Mouse (Mus musculus): ENCODE data around the gene Igsf9. TPM values are rescaled to one million over a fixed set of nuclear protein-coding genes. Genes with fewer than 3 reads are reported as not detected.

Gene Igsf9
- polyA plus RNA-seq, 1 experiment from 2014 or later: 23.5 TPM

- Histone ChIP-seq H3K27me3 (replicated peaks; ENCODE audit: control insufficient read depth, insufficient read depth, low read length) (no peaks in the 10 kb centered on the region), H3K9me3 (replicated peaks; ENCODE audit: control insufficient read depth, low read length) (no peaks in the 10 kb centered on the region), H3K36me3 (ENCODE audit: control insufficient read depth, insufficient read depth, low read length) (no peaks in the 10 kb centered on the region), H3K4me1 (ENCODE audit: control insufficient read depth, insufficient read depth, low read length) (peaks cover 8% of the 10 kb centered on the region), H3K9ac (ENCODE audit: low read length) (no peak overlapping the region), H3K27ac (ENCODE audit: low read depth, low read length) (peak overlapping the region; percentile 53; the same call in 1 of the 2 replicates), H3K4me2 (ENCODE audit: low read length) (no peak overlapping the region), H3K4me3 (ENCODE audit: low read depth, low read length) (no peak overlapping the region)
- ATAC-seq: peak; percentile 49
- WGBS: 39% methylated on average over 6 of the region's 6 CpGs
- DNase-seq (ENCODE audit: low spot score): peak; percentile 47
Measured at GRCm38 (mm10) chr1:172539827-172540226, 58.2 kb downstream of the Igsf9 start.

- Histone ChIP-seq H3K9me3 (replicated peaks; ENCODE audit: control insufficient read depth, low read length) (no peaks in the 10 kb centered on the region), H3K27ac (ENCODE audit: low read depth, low read length) (peak overlapping the region; percentile 53; the same call in 1 of the 2 replicates), H3K9ac (ENCODE audit: low read length) (no peak overlapping the region), H3K36me3 (ENCODE audit: control insufficient read depth, insufficient read depth, low read length) (no peaks in the 10 kb centered on the region), H3K4me2 (ENCODE audit: low read length) (no peak overlapping the region), H3K27me3 (replicated peaks; ENCODE audit: control insufficient read depth, insufficient read depth, low read length) (no peaks in the 10 kb centered on the region), H3K4me3 (ENCODE audit: low read depth, low read length) (no peak overlapping the region), H3K4me1 (ENCODE audit: control insufficient read depth, insufficient read depth, low read length) (peaks cover 8% of the 10 kb centered on the region)
- peak; percentile 30; the same call in 1 of the 2 replicates for ATAC-seq
- DNase-seq (ENCODE audit: low spot score): no peak
- 38% methylated on average over 11 of the region's 11 CpGs for WGBS
Measured at GRCm38 (mm10) chr1:172540283-172540820, 58.8 kb downstream of the Igsf9 start.

GRCm38 (mm10) chr1:172546062-172546461 is 64.5 kb downstream of the Igsf9 start:
- H3K27ac ChIP-seq (ENCODE audit: low read depth, low read length): no peak overlapping the region

More at GRCm38 (mm10) chr1:172546062-172546461, 64.5 kb downstream of the Igsf9 start:
- H3K4me3 ChIP-seq (ENCODE audit: low read depth, low read length): no peak overlapping the region
- ATAC-seq: no peak
- H3K27me3 ChIP-seq (replicated peaks; ENCODE audit: control insufficient read depth, insufficient read depth, low read length): no peaks in the 10 kb centered on the region
- no peaks in the 10 kb centered on the region for H3K9me3 ChIP-seq (replicated peaks; ENCODE audit: control insufficient read depth, low read length)
- no peak overlapping the region for H3K4me2 ChIP-seq (ENCODE audit: low read length)
- DNase-seq (ENCODE audit: low spot score): no peak
- no peak overlapping the region for H3K9ac ChIP-seq (ENCODE audit: low read length)
- H3K4me1 ChIP-seq (ENCODE audit: control insufficient read depth, insufficient read depth, low read length): peaks cover 14% of the 10 kb centered on the region
- no peaks in the 10 kb centered on the region for H3K36me3 ChIP-seq (ENCODE audit: control insufficient read depth, insufficient read depth, low read length)
- 87% methylated on average over 4 of the region's 4 CpGs for WGBS

Other genes with a start within 250 kb of the Igsf9 start
- 0.08 and 0.12 TPM in 2 replicates for gene Atp1a4, start 223.4 kb upstream of the Igsf9 start, polyA plus RNA-seq (2014; fragmentation: Nextera tagmentation; extraction: Ambion mirVana)
- gene Igsf8, start 220.1 kb upstream of the Igsf9 start, polyA plus RNA-seq (2014; fragmentation: Nextera tagmentation; extraction: Ambion mirVana): 132 and 147 TPM in 2 replicates
- 12.9 and 19.8 TPM in 2 replicates for gene Atp1a2, start 183.7 kb upstream of the Igsf9 start, polyA plus RNA-seq (2014; fragmentation: Nextera tagmentation; extraction: Ambion mirVana)
- gene Kcnj9, start 152.5 kb upstream of the Igsf9 start, polyA plus RNA-seq (2014; fragmentation: Nextera tagmentation; extraction: Ambion mirVana): 1.3 and 1.5 TPM in 2 replicates
- 1.5 and 1.6 TPM in 2 replicates for gene Kcnj10, start 140.6 kb upstream of the Igsf9 start, polyA plus RNA-seq (2014; fragmentation: Nextera tagmentation; extraction: Ambion mirVana)
- 4.8 and 5.1 TPM in 2 replicates for gene Pigm, start 105.2 kb upstream of the Igsf9 start, polyA plus RNA-seq (2014; fragmentation: Nextera tagmentation; extraction: Ambion mirVana)
- gene Slamf9, start 6.4 kb upstream of the Igsf9 start, polyA plus RNA-seq (2014; fragmentation: Nextera tagmentation; extraction: Ambion mirVana): 0.16 and 0.34 TPM in 2 replicates
- 40.4 and 53.3 TPM in 2 replicates for gene Tagln2, start 18.3 kb downstream of the Igsf9 start, polyA plus RNA-seq (2014; fragmentation: Nextera tagmentation; extraction: Ambion mirVana)
- 2.4 and 3.3 TPM in 2 replicates for gene Cfap45, start 39.0 kb downstream of the Igsf9 start, polyA plus RNA-seq (2014; fragmentation: Nextera tagmentation; extraction: Ambion mirVana)
- 0.11 and 0.28 TPM in 2 replicates for gene Vsig8, start 74.2 kb downstream of the Igsf9 start, polyA plus RNA-seq (2014; fragmentation: Nextera tagmentation; extraction: Ambion mirVana)
- gene Slamf8, start 108.8 kb downstream of the Igsf9 start, polyA plus RNA-seq (2014; fragmentation: Nextera tagmentation; extraction: Ambion mirVana): not detected in 2 replicates
- gene Fcrl6, start 120.8 kb downstream of the Igsf9 start, polyA plus RNA-seq (2014; fragmentation: Nextera tagmentation; extraction: Ambion mirVana): not detected in 2 replicates
- gene Dusp23, start 151.2 kb downstream of the Igsf9 start, polyA plus RNA-seq (2014; fragmentation: Nextera tagmentation; extraction: Ambion mirVana): 6.2 and 7.1 TPM in 2 replicates
- 0.10 and 0.12 TPM in 2 replicates for gene Crp, start 216.3 kb downstream of the Igsf9 start, polyA plus RNA-seq (2014; fragmentation: Nextera tagmentation; extraction: Ambion mirVana)

All from forebrain, embryonic 14.5 days (tissue).